Mouse (Mus musculus): ENCODE measurements around the gene Olfr695.
"Not testable (repeated sequence)": the region's sequence is repeated elsewhere in the genome, so short reads cannot be mapped to it uniquely, and the experiment has no call there.

The Olfr695 gene

GRCm38 (mm10) chr7:106716296-106716695, at the start of gene Olfr695:
Olfr695 (minus strand) TSS chr7:106716396.
- no peak for DNase-seq (ENCODE audit: low read depth, low spot score)

GRCm38 (mm10) chr7:106761008-106761407, 44.8 kb upstream of the Olfr695 start:
- DNase-seq (ENCODE audit: low read depth, low spot score) = not testable (repeated sequence)

GRCm38 (mm10) chr7:106758800-106759199, 42.6 kb upstream of the Olfr695 start:
- DNase-seq (ENCODE audit: low read depth, low spot score) = no peak

- DNase-seq (ENCODE audit: low read depth, low spot score) = no peak
Measured at GRCm38 (mm10) chr7:106755297-106755696, 39.1 kb upstream of the Olfr695 start, which contains the start of gene Olfr698. Olfr698 (minus strand) TSS chr7:106755397.

GRCm38 (mm10) chr7:106745811-106746210, 29.6 kb upstream of the Olfr695 start:
- no peak for DNase-seq (ENCODE audit: low read depth, low spot score)

- DNase-seq (ENCODE audit: low read depth, low spot score) = no peak
Measured at GRCm38 (mm10) chr7:106742343-106742742, 26.1 kb upstream of the Olfr695 start, which contains the start of gene Olfr697. Olfr697 (minus strand) TSS chr7:106742443.

- no peak for DNase-seq (ENCODE audit: low read depth, low spot score)
Measured at GRCm38 (mm10) chr7:106737028-106737427, 20.8 kb upstream of the Olfr695 start.

- DNase-seq (ENCODE audit: low read depth, low spot score) = no peak
Measured at GRCm38 (mm10) chr7:106733717-106734116, 17.5 kb upstream of the Olfr695 start.

GRCm38 (mm10) chr7:106725654-106726053, 9.5 kb upstream of the Olfr695 start:
- not testable (repeated sequence) for DNase-seq (ENCODE audit: low read depth, low spot score)

GRCm38 (mm10) chr7:106711463-106711862, 4.7 kb downstream of the Olfr695 start:
- DNase-seq (ENCODE audit: low read depth, low spot score) = no peak

- DNase-seq (ENCODE audit: low read depth, low spot score) = not testable (repeated sequence)
Measured at GRCm38 (mm10) chr7:106707705-106708104, 8.5 kb downstream of the Olfr695 start.

GRCm38 (mm10) chr7:106696891-106697290, 19.3 kb downstream of the Olfr695 start:
- DNase-seq (ENCODE audit: low read depth, low spot score) = no peak

GRCm38 (mm10) chr7:106692976-106693375, 23.2 kb downstream of the Olfr695 start:
- DNase-seq (ENCODE audit: low read depth, low spot score) = no peak

GRCm38 (mm10) chr7:106691714-106692113, 24.5 kb downstream of the Olfr695 start, which contains the start of gene Olfr694:
Olfr694 (minus strand) TSS chr7:106691814.
- no peak for DNase-seq (ENCODE audit: low read depth, low spot score)

GRCm38 (mm10) chr7:106685382-106685781, 30.8 kb downstream of the Olfr695 start:
- DNase-seq (ENCODE audit: low read depth, low spot score) = no peak

GRCm38 (mm10) chr7:106680484-106680883, 35.7 kb downstream of the Olfr695 start, which contains the start of gene Olfr693:
Olfr693 (minus strand) TSS chr7:106680584.
- DNase-seq (ENCODE audit: low read depth, low spot score) = no peak

Measured in retina, postnatal 7 days (tissue).